Mouse (Mus musculus) erythroblast, adult 5-6 weeks (primary cell): ENCODE data around the gene Rack1. TPM values are rescaled to one million over a fixed set of nuclear protein-coding genes. Genes with fewer than 3 reads are reported as not detected.

Source experiments
- total RNA-seq, 2 experiments: library from RNA; stranded (forward) in 1 of 2; stranded (reverse) in 1 of 2; fragments of 150-400 nt in 1 of 2; fragments of 200-764, 138-1000 nt in 1 of 2; gene quantifications; 2 replicates each; pipeline versions ENCODE4 v1.2.3 to v1.2.4; 2015 to 2017; ENCODE audit warnings: low replicate concordance in 2 of 2

Rack1 gene
- total RNA-seq, 2 experiments from 2014 or later: 242 to 630 TPM

Other genes with a start within 250 kb of the Rack1 start
- gene Trim41, start 17.0 kb downstream of the Rack1 start, total RNA-seq (2015; ENCODE audit: low replicate concordance): 3.3 and 12.7 TPM in 2 replicates
- 17.6 and 19.5 TPM in 2 replicates for gene Trim41, start 17.0 kb downstream of the Rack1 start, total RNA-seq (2017; ENCODE audit: low replicate concordance)
- not detected in 2 replicates for gene Trim7, start 25.8 kb downstream of the Rack1 start, total RNA-seq (2015; ENCODE audit: low replicate concordance)
- 0.42 TPM in 1 of 2 replicates, not detected in the other for gene Trim7, start 25.8 kb downstream of the Rack1 start, total RNA-seq (2017; ENCODE audit: low replicate concordance)
- 3.1 TPM in 1 of 2 replicates, not detected in the other for gene Gm12184, start 26.3 kb downstream of the Rack1 start, total RNA-seq (2015; ENCODE audit: low replicate concordance)
- gene Gm12184, start 26.3 kb downstream of the Rack1 start, total RNA-seq (2017; ENCODE audit: low replicate concordance): 0.68 and 5.3 TPM in 2 replicates
- 54.8 and 67.1 TPM in 2 replicates for gene Irgm1, start 71.4 kb downstream of the Rack1 start, total RNA-seq (2015; ENCODE audit: low replicate concordance)
- 58.3 and 69.6 TPM in 2 replicates for gene Irgm1, start 71.4 kb downstream of the Rack1 start, total RNA-seq (2017; ENCODE audit: low replicate concordance)
- gene Gm5431, start 101.9 kb downstream of the Rack1 start, total RNA-seq (2015; ENCODE audit: low replicate concordance): 0.42 and 3.5 TPM in 2 replicates
- 0.84 TPM in 1 of 2 replicates, not detected in the other for gene Gm5431, start 101.9 kb downstream of the Rack1 start, total RNA-seq (2017; ENCODE audit: low replicate concordance)
- 12.1 and 20.2 TPM in 2 replicates for gene Psme2b, start 145.9 kb downstream of the Rack1 start, total RNA-seq (2015; ENCODE audit: low replicate concordance)
- 1.4 and 2.1 TPM in 2 replicates for gene Psme2b, start 145.9 kb downstream of the Rack1 start, total RNA-seq (2017; ENCODE audit: low replicate concordance)
- gene Olfr56, start 178.6 kb downstream of the Rack1 start, total RNA-seq (2015; ENCODE audit: low replicate concordance): not detected in 2 replicates
- 1.0 and 2.0 TPM in 2 replicates for gene Olfr56, start 178.6 kb downstream of the Rack1 start, total RNA-seq (2017; ENCODE audit: low replicate concordance)
- 4.6 and 18.6 TPM in 2 replicates for gene 9930111J21Rik1, start 179.1 kb downstream of the Rack1 start, total RNA-seq (2015; ENCODE audit: low replicate concordance)
- gene 9930111J21Rik1, start 179.1 kb downstream of the Rack1 start, total RNA-seq (2017; ENCODE audit: low replicate concordance): 1.7 and 3.7 TPM in 2 replicates
- 0.19 and 0.84 TPM in 2 replicates for gene Gm12185, start 191.9 kb downstream of the Rack1 start, total RNA-seq (2015; ENCODE audit: low replicate concordance)
- gene Gm12185, start 191.9 kb downstream of the Rack1 start, total RNA-seq (2017; ENCODE audit: low replicate concordance): 0.09 and 0.70 TPM in 2 replicates
- 0.42 TPM in 1 of 2 replicates, not detected in the other for gene Tgtp1, start 193.8 kb downstream of the Rack1 start, total RNA-seq (2015; ENCODE audit: low replicate concordance)
- 0.85 TPM in 1 of 2 replicates, not detected in the other for gene Tgtp1, start 193.8 kb downstream of the Rack1 start, total RNA-seq (2017; ENCODE audit: low replicate concordance)